Mouse (Mus musculus): ENCODE results near the gene Olig3. TPM values are rescaled to one million over a fixed set of nuclear protein-coding genes. Genes with fewer than 3 reads are reported as not detected.
"Not testable (repeated sequence)": the region's sequence is repeated elsewhere in the genome, so short reads cannot be mapped to it uniquely, and the experiment has no call there.

Gene Olig3
- total RNA-seq, 1 experiment from 2014 or later, result not detected

- no peak for ATAC-seq (ENCODE audit: extremely low read depth, insufficient number of reproducible peaks, low FRiP score, poor library complexity, severe bottlenecking)
These were observed 4.3 kb downstream of the Olig3 start for GRCm38 (mm10) chr10:19360446-19361300.

- ATAC-seq (ENCODE audit: extremely low read depth, insufficient number of reproducible peaks, low FRiP score, poor library complexity, severe bottlenecking), result no peak
These were observed 5.4 kb downstream of the Olig3 start for GRCm38 (mm10) chr10:19361539-19362293.

GRCm38 (mm10) chr10:19362294-19362590, 5.9 kb downstream of the Olig3 start:
- no peak for ATAC-seq (ENCODE audit: extremely low read depth, insufficient number of reproducible peaks, low FRiP score, poor library complexity, severe bottlenecking)

- ATAC-seq (ENCODE audit: extremely low read depth, insufficient number of reproducible peaks, low FRiP score, poor library complexity, severe bottlenecking), result no peak
These were observed 6.5 kb downstream of the Olig3 start for GRCm38 (mm10) chr10:19362861-19363260.

- ATAC-seq (ENCODE audit: extremely low read depth, insufficient number of reproducible peaks, low FRiP score, poor library complexity, severe bottlenecking), result no peak
These were observed 7.0 kb downstream of the Olig3 start for GRCm38 (mm10) chr10:19363365-19363764.

- no peak for ATAC-seq (ENCODE audit: extremely low read depth, insufficient number of reproducible peaks, low FRiP score, poor library complexity, severe bottlenecking)
These were observed 12.8 kb downstream of the Olig3 start for GRCm38 (mm10) chr10:19369143-19369542.

GRCm38 (mm10) chr10:19370146-19370545, 13.8 kb downstream of the Olig3 start:
- no peak for ATAC-seq (ENCODE audit: extremely low read depth, insufficient number of reproducible peaks, low FRiP score, poor library complexity, severe bottlenecking)

GRCm38 (mm10) chr10:19372263-19372662, 15.9 kb downstream of the Olig3 start:
- no peak for ATAC-seq (ENCODE audit: extremely low read depth, insufficient number of reproducible peaks, low FRiP score, poor library complexity, severe bottlenecking)

GRCm38 (mm10) chr10:19373797-19374196, 17.5 kb downstream of the Olig3 start:
- ATAC-seq (ENCODE audit: extremely low read depth, insufficient number of reproducible peaks, low FRiP score, poor library complexity, severe bottlenecking), result no peak

GRCm38 (mm10) chr10:19374311-19374710, 18.0 kb downstream of the Olig3 start:
- ATAC-seq (ENCODE audit: extremely low read depth, insufficient number of reproducible peaks, low FRiP score, poor library complexity, severe bottlenecking), result no peak

GRCm38 (mm10) chr10:19375838-19376237, 19.5 kb downstream of the Olig3 start:
- no peak for ATAC-seq (ENCODE audit: extremely low read depth, insufficient number of reproducible peaks, low FRiP score, poor library complexity, severe bottlenecking)

GRCm38 (mm10) chr10:19380971-19381370, 24.6 kb downstream of the Olig3 start:
- ATAC-seq (ENCODE audit: extremely low read depth, insufficient number of reproducible peaks, low FRiP score, poor library complexity, severe bottlenecking), result not testable (repeated sequence)

- no peak for ATAC-seq (ENCODE audit: extremely low read depth, insufficient number of reproducible peaks, low FRiP score, poor library complexity, severe bottlenecking)
These were observed 27.8 kb downstream of the Olig3 start for GRCm38 (mm10) chr10:19384176-19384575.

- no peak for ATAC-seq (ENCODE audit: extremely low read depth, insufficient number of reproducible peaks, low FRiP score, poor library complexity, severe bottlenecking)
These were observed 35.5 kb downstream of the Olig3 start for GRCm38 (mm10) chr10:19391819-19392218.

- no peak for ATAC-seq (ENCODE audit: extremely low read depth, insufficient number of reproducible peaks, low FRiP score, poor library complexity, severe bottlenecking)
These were observed 40.3 kb downstream of the Olig3 start for GRCm38 (mm10) chr10:19396485-19397137.

GRCm38 (mm10) chr10:19397396-19397795, 41.1 kb downstream of the Olig3 start:
- no peak for ATAC-seq (ENCODE audit: extremely low read depth, insufficient number of reproducible peaks, low FRiP score, poor library complexity, severe bottlenecking)

GRCm38 (mm10) chr10:19401136-19401535, 44.8 kb downstream of the Olig3 start:
- no peak for ATAC-seq (ENCODE audit: extremely low read depth, insufficient number of reproducible peaks, low FRiP score, poor library complexity, severe bottlenecking)

GRCm38 (mm10) chr10:19404401-19404800, 48.1 kb downstream of the Olig3 start:
- ATAC-seq (ENCODE audit: extremely low read depth, insufficient number of reproducible peaks, low FRiP score, poor library complexity, severe bottlenecking), result no peak

GRCm38 (mm10) chr10:19405959-19406358, 49.6 kb downstream of the Olig3 start:
- ATAC-seq (ENCODE audit: extremely low read depth, insufficient number of reproducible peaks, low FRiP score, poor library complexity, severe bottlenecking), result no peak

- ATAC-seq (ENCODE audit: extremely low read depth, insufficient number of reproducible peaks, low FRiP score, poor library complexity, severe bottlenecking), result no peak
These were observed 50.8 kb downstream of the Olig3 start for GRCm38 (mm10) chr10:19407168-19407567.

Data from neutrophil, adult 5-6 weeks (primary cell).